Mouse (Mus musculus): Measurements from ENCODE around the gene Arcn1.

Arcn1 gene

DNA sequence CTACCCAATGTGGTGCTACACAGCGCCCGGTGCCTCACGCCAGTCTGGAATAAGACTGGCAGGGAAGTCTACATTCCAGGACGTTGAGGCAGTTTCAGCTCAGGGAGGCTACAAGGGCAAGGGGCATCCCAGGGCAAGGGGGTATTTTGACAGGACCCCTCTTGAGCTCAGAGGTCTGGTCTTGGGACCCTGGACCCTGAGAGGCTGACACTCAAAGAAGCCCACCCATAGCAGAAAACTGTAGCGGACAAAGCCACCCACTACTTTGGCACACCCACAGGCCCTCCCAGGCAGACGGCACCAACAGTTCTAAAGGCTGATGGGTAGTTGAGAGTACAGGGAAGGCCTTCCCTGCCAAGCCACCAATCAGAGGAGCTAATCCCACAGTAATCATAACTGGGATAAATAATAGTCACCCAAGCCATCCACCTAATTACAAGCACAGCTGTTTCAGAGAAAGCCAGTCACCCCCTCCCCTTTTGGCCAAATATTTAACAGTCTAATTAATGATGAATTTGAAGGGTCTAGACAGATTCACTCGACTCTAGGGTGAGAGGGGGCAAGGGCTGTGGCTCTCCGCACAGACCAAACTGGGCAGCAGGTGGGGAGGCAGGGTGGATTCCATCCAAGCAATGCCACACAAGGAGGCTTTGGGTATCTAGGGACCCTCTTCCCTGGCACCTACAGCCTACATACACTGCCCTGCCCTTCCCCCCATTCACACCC is 47.9 kb downstream of the Arcn1 start:
- DNase-seq (ENCODE audit: low read depth, low spot score), result no peak

DNA sequence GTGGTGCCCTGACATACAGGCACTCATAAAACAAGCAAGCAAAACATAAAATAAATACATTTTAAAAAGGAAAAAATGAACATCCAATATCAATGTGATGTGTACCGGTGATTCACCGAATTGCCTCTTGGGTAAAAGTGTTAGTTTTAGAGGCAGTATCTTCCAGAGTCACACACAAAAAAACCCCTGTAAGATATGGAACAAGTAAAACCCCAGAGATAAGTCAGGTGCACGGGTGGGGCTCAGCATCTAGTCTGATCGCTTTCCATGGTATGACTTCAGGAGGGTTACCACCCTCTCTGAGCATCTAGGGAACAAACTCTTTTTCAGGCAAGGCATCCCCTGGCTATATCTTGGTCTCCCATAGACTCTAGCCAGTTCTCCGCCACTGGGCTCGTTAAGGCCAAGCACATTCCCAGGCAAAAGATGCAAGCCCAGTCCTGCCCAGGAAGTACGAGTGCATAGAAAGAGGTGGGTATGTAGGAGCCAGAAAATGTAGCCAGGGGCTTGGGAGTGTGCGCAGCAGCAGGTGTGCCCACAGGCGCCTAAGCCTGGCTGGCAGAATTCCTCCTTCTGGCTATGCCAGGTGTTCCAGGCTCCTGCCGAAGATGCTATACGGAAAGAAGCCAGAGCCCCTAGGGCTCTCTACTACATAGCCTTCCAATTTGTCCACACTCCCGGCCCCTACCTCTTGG is 48.6 kb downstream of the Arcn1 start:
- DNase-seq (ENCODE audit: low read depth, low spot score), result no peak

DNA sequence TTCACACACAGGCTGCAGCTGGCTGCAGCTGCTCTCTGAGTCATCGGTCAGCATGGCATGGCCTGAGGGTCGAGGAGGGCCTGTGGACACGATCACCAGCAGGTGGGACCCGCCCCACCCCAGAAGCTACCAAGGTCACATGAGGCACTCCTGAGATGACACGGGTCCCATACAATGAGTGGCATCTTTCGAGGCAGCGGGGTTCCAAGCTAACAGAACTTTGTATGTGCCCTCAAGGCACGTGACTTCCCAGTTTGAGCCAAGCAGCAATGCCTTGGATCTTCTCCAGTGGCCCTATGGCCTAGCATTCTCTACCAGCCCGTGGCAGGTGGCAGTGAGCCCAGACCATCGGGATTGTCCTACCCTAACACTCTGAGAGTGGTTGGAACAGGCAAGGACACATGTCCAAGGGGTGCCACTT is 49.8 kb downstream of the Arcn1 start:
- DNase-seq (ENCODE audit: low read depth, low spot score), result peak; percentile 72

GRCm38 (mm10) chr9:44716997-44717821 is 50.4 kb downstream of the Arcn1 start:
- DNase-seq (ENCODE audit: low read depth, low spot score), result no peak

- no peak for DNase-seq (ENCODE audit: low read depth, low spot score)
Observed at GRCm38 (mm10) chr9:44715705-44716362, 51.8 kb downstream of the Arcn1 start.

GRCm38 (mm10) chr9:44715109-44715508 is 52.5 kb downstream of the Arcn1 start:
- DNase-seq (ENCODE audit: low read depth, low spot score), result no peak

GRCm38 (mm10) chr9:44713574-44713973 is 54.1 kb downstream of the Arcn1 start:
- DNase-seq (ENCODE audit: low read depth, low spot score), result no peak

- no peak for DNase-seq (ENCODE audit: low read depth, low spot score)
Observed at GRCm38 (mm10) chr9:44713080-44713479, 54.6 kb downstream of the Arcn1 start.

DNA sequence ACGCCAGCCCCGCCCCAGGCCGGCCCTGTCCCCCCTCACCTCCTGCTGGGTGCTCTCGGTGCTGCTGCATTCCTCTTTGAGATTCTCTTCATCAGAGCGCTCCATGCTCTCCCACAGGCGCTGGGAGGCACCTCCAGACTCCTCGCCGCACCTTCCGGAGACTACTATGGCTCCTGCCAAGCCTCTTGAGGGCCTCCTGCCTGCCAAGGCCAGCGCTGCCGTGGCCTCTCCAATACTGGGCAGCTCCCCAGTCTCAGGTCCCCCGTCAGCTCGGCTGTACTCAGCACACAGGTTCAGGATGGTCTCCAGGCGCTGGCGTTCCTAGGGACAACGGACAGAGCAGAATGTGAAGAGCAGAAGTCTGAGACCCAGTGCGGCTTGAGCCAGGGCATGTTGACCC is 56.0 kb downstream of the Arcn1 start:
- no peak for DNase-seq (ENCODE audit: low read depth, low spot score)

GRCm38 (mm10) chr9:44710213-44710612 is 57.4 kb downstream of the Arcn1 start:
- no peak for DNase-seq (ENCODE audit: low read depth, low spot score)

- no peak for DNase-seq (ENCODE audit: low read depth, low spot score)
Observed at GRCm38 (mm10) chr9:44709600-44709999, 58.0 kb downstream of the Arcn1 start.

DNA sequence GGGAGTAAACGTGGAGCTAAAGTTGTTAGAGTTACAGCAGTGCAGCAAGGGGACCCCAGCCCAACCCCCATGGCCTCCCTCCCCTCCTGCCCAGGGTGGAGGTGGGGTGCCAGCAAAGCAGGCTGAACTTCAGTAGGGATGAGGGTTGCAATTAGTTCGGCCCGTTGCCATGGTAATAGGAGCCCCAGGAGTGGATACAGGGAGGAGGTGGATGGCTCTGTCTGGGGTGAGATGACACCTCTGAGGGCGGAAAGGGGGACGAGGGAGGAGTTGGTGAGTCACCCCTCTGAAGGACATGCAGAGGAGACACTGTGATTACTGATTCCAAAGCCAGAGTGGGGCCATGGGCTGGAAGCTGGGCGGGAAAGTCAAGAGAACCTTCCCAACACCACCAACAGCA is 58.7 kb downstream of the Arcn1 start:
- DNase-seq (ENCODE audit: low read depth, low spot score), result peak; percentile 60

DNA sequence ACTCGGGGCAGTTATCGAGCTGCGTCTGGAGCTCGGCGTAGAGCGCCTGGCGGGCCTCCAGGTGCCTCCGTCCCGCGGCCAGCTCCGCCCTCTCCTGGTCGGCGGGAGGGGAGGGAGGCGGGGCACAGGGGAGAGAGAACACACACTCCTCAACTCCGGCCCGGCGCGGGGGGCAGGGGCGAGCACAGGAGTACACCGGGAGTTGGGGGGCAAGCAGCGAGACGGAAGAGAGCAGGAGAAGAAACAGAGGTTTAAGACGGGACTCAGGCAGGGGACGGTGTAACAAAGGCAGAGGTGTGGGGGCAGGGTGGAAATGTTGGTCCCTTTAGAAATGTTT is 59.2 kb downstream of the Arcn1 start:
- DNase-seq (ENCODE audit: low read depth, low spot score), result no peak

DNA sequence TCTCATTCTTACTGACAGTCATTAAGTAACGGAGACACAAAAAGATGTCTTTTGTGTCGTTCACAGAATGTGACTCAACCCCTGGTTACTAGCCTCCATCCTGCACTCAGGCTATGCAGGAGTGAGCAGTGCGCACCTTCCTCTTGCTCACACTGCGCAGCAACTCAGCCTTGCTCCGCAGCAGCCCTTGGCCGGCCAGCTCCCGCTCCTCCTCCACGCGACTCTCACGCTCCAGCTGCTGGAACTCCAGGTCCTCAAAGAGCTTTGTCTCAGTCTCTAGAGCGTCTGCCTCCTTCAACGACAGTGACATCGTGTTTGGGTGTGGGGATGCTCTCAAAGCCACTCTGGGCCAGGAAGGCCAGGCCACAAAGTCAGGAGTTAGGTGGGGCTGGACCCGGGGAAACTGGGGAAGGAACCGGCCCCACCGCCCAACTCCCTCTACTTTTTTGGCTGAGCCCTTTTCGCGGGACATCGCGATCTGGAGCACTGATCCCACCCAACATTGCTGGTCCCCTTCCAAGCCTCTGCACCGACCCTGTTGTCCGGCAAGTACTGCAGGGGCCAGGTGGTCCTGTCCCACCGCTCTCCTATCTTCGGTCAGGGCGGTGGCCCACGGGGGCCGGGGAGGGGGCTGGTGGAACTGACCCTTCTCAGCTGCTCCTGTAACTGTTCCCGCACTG is 59.8 kb downstream of the Arcn1 start:
- no peak for DNase-seq (ENCODE audit: low read depth, low spot score)

DNA sequence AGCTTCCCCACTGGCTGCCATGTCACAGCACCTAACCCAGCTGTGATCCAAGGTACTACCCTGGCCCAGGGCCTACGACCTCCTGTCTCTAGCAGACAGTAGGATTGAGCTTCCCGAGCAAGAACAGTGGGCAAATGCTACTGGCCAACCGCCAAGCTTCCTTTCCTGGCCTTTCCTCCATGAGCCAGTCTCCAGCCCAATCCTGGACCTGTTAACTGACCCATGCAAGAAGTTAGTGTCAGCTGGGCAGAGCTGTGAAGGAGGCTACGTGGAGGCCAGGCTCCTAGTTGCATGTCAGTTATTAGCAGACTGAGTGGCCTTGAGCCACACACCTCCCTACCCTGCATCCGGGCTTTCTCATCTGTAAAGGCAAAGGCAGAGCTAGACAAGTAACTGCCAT is 67.9 kb downstream of the Arcn1 start:
- no peak for DNase-seq (ENCODE audit: low read depth, low spot score)

GRCm38 (mm10) chr9:44699196-44699595 is 68.4 kb downstream of the Arcn1 start:
- no peak for DNase-seq (ENCODE audit: low read depth, low spot score)

DNA sequence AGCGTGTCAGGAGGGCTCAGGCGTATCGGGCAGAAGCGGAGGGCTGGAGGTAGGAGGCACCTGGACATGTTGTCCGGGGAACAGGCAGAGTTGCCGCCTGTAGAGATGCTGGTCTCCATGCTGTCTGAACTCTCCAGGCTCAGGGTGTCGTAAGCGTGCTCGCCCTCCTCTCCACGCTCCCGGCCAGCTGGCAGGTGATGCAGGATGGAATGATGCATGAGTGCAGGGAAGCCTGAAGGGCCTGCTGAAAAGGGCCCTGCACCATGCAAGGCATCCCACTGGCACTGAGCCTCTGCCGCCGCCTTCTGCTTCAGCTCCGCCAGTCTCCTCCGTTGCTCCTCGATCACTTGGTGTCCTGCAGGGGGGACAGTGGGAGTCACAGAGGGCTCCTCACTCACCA is 69.8 kb downstream of the Arcn1 start:
- DNase-seq (ENCODE audit: low read depth, low spot score), result no peak

DNA sequence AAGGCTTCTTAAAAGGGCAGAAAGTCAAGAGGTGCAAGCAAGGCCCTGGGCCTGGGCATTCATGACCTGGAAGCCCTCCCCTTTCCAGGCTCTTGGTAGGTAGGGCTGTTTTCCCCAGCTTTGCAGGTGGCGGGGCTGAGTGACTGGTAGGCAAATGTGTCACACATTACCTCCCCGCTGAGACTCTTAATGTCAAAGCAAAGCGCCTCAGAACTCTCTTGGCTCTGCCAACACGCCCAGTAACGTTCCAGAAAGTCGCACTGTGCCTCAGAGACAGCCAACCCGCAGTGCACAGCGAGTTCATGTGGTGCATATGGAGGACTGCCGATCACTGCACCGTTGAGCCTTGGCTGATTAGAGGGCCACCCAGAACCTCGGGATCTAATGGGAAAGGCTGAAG is 74.6 kb downstream of the Arcn1 start:
- DNase-seq (ENCODE audit: low read depth, low spot score), result no peak

- DNase-seq (ENCODE audit: low read depth, low spot score), result peak; percentile 80
Observed at GRCm38 (mm10) chr9:44691671-44692520, 75.7 kb downstream of the Arcn1 start.

All from telencephalon, adult 2 months (tissue).